Mouse (Mus musculus): ENCODE measurements around the gene Prepl. TPM values are rescaled to one million over a fixed set of nuclear protein-coding genes. Genes with fewer than 3 reads are reported as not detected.

The Prepl gene
- total RNA-seq, 2 experiments from 2014 or later, result 30.9 to 43.6 TPM

DNA sequence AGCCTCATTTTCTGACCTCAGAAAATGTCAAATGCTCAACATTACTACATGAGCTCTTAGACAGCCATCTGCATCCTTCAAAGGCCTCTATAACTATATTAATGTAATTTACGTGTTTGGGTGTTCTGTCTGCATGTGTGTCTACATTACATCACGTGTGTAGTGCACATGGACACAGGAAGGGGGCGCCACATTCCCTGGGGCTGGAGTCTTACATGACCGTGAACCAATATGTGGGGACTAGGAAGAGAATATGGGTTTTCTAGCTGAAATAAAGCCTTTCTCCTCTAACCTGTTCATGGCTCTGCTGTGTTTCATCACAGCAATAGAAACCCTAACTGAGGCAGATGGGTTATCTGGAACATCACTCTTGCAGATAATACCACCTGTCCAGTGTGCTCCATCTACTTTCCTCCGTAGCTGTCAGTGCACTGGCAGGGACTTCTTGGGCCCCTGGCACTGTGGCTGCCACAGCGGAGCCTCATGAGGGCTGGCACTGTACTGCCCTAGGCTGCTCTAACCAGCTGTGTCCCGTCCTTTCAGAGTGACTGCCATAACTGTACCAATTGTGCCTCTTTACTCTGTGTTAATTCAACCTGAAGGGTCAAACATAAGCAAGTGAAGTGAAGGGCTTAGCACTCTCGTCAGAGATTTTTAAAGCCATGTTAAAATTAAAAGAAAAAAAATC is 18.8 kb downstream of the Prepl start:
- no peak for DNase-seq

DNA sequence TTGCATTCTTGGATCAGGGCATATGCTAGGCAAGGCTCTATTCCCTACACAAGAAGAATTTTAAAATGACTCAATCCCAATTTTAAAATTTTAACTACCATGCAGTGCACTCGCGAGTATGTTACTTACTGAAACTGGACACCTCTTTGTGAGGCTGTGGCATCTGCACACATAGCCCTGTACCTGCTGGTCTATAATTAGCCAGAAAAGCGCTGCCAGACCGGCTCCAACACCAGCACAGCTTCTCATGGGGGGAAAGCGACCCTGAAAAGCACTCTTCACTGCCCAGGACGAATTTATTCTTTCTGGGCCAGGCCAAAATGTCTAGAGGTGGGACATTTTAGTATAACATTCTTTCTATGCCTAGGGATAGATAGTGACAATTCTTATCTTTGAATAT is 19.4 kb downstream of the Prepl start:
- no peak for DNase-seq

DNA sequence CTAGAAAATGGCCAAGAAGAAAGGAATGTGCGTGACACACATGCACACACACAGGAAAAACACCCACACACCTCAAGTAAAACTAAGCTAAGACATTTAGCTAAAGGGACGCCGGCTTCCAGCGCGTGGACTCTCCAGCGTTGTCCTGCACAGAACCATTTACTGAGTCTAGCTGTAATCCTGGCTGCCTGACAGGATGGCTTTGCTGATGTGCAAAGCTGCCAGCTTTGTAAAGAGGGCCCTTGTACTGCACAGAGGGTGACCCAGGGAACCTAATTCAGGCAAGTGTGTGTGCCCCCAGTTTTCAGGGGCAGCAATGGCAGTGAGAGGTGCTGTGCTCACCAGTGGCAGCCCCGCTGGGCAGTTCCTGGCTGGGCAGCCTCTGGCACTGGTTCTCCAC is 22.7 kb downstream of the Prepl start:
- no peak for DNase-seq

DNA sequence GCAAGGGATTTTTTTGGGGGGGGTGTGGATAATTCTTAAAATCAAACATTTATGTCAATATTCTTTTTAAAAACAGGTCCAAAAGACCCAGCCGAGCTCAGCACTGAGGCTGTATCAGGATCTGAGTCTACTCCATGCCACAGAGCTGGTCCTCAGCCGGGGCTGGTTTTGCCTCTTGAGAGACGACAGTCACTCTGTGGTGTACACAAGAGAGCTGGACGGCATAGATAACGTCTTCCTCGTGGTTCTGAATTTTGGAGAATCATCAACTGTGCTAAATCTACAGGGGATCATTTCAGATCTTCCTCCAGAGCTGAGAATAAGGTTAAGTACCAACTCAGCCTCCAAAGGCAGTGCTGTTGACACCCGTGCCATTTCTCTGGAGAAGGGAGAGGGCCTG is 26.5 kb downstream of the Prepl start:
- no peak for DNase-seq

DNA sequence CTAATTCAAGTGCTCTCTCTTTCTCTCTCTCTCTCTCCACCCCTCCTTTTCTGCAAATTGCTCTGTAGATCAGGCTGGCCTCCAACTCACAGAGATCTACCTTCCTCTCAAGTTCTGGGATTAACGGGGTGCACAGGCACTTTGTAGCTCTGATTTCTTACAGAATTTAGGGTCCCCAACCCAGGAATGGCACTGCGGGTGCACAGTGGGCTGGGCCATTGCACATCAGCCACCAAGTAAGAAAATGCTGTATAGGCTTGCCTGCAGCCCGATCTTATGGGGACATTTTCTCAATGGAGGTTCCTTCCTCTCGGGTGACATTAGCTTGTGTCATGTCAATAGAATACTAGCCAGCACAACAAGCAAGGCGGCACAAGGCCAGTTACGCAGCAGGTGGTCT is 30.9 kb downstream of the Prepl start:
- no peak for DNase-seq

DNA sequence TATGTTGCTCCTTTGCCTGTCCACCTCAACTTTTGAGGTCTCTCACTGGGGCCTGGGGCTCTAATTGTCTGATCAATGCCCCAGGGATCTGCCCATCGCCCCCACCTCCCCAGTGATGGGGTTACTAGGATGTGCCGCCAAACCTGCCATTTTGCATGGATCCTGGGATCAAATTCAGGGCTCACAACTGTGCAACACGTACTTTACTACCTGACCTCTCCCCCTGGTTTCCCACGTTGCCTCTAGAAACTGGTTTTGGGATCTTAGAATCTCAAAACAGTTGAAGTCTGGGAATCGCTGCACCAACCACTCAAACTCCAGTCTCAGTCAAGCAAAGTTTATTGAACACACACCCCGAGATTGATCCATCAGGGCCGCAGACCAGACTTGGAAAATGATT is 31.8 kb downstream of the Prepl start:
- no peak for DNase-seq

DNA sequence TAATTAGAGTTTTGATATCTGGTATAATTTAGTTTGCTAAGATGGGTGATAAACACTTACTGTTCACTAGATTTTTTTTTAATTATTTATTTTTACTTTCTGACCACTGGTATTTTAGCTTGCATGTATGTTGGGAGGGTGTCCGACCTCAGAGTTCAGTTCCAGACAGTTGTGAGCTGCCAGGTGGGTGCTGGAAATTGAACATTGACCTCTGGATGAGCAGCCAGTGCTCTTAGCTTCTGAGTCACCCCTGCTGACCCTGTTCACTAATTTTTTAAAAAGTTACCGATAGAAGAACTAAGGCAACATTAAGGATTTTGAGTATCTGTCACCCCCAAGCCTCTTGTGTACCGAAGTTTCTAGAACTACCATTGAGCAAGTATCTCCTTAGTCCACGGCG is 41.7 kb downstream of the Prepl start:
- no peak for DNase-seq

DNA sequence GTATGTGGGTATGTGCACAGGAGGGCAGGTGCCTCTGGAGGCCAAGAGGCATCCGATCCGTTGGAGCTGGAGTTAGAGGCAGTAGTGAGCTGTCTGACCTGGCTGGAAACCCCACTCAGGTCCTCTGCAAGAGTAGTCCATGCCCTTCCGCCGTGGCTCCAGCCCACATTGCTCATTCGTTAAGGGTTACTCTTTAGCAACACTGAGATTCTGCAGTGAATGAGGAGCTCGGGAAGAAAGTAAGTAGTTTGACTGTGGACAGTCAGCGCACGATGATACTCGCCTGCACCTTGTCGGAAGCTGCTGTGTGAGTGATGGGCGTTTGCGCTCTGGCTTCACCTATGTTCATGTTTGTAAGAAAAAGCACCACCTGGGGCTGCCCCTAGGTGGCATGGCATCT is 44.9 kb downstream of the Prepl start:
- no peak for DNase-seq

DNA sequence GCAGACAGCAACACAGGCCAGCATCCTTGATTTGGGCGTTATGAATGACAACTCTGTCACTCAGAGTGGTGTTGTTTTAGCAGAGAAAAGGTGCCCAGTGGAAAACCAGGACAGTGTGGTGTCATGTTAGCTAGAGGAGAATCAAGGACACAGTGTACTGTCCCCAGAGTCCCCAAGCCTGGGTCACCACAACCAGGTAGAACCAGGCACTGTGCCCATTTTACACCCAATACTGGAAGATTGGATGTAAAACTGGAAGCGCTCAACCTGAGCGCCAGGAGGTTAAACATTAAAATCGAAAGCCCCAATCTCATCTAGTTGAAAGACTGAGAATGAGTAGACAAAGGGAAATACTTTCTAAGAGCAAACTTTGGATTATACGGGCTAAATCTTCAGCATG is 45.6 kb downstream of the Prepl start:
- DNase-seq, result no peak

DNA sequence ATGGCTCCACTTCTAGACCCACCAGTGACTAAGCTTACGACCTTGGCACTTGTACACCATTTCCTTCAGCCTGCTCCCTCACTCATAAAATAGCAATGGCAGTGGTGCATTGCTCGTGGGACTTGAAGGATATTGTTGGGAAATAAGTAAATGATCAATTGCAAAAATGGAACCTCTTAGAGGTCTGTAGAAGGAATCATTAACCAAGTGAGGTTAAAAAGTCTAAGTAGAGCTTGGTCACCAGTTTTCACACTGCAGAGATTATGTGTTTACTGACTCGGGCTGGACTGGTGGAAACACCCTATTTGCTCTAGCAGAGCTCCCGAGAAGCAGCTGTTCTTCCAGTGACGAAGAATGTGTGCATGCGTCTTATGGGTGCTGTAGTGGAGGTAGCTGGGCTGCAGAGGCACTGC is 46.6 kb downstream of the Prepl start:
- DNase-seq, result no peak

DNA sequence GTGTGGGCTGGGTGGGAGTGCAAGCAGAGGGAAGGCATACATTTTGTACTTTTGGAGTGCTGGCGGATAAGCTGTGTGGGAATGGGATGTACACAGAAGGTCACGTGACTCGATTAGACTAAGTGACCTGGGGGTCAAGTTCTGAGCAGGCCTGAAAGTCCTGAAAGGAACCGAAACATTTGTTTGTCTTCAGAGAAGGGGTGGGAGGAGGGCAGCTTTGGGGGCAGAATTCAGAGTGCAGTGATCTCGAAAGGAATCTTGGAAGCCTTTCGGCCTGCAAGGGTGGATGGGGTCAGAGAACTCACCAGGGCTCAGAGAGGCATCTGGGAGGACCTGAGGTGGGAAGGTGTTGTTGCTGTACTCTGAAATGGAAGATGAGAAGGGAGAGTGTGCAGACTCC is 47.6 kb downstream of the Prepl start:
- no peak for DNase-seq

DNA sequence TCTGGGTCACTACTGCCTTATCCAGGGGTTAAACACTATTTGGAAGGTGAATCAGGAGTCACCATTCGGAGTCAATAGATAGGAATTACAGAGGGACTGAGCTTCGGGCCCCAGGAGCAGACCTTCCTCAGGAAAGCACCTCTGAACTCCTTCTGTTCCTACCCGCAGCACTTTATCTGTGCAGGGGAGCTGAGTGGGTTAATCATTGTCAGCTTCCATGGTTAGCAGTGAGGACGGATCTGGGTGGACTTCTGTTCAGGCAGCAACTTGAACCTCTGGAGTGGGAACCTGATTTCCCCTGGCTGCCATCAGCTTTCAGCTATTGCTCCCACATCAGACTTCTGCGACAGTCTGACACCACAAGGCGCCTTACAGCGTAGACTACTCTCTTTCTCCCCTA is 49.1 kb downstream of the Prepl start:
- DNase-seq, result no peak

DNA sequence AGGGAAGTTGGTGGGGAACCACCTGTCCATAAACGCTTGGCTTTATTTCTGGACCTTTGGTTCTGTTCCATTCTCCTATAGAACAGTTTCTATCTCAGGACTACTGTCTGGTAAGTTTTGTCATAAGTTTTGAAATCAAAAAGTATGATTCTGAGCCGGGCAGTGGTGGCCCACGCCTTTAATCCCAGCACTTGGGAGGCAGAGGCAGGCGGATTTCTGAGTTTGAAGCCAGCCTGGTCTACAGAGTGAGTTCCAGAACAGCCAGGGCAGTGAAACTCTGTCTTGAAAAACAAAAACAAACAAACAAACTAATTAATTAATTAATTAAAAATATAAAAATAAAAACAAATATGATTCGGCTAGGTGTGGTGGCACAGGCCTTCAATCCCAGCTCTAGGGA is 51.3 kb downstream of the Prepl start:
- no peak for DNase-seq

DNA sequence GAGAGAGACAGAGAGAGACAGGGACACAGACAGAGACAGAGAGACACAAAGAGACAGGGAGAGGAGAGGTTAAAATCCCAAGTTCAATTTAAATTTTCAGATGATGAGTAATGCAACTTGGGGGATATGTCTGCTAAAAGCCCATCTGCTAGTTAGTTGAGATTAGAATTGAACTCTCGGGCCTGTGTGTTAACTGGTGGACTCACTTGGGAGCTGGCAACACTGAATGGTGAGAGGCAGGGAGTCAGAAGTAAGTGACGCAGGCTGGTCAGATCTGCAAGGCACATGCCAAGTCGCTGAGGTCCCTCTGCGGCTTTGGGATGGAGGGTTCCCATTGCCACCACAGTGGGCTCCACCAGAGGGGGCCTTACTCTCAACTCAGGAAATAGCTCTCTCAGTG is 51.7 kb downstream of the Prepl start:
- DNase-seq, result no peak

DNA sequence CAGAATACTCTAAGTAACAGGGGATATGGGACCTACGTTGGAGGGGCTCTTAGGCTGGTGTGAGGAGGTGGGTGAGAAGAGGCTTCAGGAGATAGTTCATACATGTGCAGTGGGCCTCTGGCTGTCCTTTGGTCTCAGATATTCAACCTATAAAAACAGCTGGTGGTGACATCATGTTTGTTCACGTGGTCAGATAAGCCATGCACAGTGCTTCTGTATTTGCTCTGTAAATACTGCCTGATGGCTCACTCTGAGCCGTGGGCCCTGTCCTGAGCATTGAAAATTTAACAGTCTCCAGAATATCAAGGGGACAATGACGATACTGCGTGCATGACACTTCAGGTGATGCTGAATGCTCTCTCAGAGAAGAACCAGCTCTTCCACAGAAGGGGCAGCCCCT is 52.2 kb downstream of the Prepl start:
- no peak for DNase-seq

DNA sequence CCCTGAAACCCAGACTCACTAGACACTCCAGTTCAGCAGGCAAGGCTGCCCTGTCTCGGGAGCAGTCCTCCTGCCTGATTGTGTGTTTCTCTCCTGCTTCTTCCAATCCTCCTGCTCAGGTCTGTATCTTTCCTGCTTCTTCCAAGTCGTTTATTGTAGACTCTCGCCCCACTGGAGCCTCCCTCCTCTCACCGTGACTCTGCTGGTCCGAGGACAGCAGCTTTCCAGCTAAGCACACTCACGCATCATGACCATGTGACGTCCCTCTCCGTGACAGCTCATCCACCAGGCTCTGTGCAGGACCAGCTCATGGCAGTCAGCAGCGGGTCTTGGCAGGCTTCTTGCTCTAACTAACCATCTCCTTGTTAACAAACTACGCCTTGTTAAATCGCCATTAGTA is 56.0 kb downstream of the Prepl start:
- peak; percentile 32 for DNase-seq

DNA sequence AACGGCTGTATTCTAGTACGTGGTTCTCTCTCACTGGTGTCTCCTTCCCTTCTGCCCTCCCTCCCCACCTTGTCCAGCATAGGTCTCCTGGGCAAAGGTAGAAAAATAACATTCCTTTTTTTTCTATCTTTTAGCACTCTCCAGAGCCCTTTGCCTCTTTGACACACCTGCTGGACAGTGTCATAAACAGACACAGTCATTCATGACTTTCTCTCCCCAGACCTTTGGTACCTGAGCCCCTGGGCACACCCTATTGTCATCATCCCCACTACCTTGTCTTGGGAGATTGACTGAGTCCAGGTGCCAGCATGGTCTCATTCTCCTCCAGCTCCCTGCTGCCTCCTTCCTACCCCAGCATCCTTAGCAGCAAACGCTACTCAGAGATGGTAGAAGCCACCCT is 57.0 kb downstream of the Prepl start:
- DNase-seq, result no peak

DNA sequence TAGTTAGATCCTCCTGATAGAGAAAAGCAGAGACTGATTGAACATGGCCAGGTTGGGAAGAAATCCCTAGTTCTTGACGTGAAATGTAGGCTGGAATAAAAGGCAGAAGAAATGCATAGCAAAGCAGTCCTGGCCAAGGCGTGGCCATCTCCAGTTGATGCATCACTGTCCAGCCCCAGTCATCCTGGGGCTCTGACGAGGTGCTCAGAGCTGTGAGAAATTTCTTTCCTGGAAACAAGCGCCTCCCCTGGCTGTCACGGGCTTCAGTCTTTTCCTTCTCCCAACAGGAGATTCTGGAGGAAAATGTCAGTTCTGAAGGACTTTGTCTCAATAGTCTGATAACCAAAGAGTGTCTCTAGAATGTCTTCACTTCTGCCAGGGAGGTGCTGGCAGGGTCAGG is 59.4 kb downstream of the Prepl start:
- no peak for DNase-seq

DNA sequence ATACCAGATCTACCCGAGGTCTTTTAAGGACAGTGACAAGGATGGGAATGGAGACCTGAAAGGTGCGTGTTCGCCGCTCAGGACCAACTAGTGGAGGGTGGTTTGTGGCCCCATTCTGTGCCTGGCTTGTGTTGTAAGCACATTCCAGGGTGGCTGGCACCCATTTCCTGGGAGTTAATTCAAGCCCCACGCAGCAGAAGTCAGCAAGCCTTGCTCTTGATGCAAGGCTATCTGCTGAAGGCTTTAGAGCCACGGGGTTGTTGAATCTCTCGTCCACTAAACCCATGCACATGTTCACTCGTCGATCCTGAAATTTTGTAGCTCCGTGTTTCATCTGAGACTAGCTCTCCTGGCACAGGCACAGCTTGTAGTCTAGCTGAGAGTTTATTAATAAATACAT is 61.2 kb downstream of the Prepl start:
- no peak for DNase-seq

DNA sequence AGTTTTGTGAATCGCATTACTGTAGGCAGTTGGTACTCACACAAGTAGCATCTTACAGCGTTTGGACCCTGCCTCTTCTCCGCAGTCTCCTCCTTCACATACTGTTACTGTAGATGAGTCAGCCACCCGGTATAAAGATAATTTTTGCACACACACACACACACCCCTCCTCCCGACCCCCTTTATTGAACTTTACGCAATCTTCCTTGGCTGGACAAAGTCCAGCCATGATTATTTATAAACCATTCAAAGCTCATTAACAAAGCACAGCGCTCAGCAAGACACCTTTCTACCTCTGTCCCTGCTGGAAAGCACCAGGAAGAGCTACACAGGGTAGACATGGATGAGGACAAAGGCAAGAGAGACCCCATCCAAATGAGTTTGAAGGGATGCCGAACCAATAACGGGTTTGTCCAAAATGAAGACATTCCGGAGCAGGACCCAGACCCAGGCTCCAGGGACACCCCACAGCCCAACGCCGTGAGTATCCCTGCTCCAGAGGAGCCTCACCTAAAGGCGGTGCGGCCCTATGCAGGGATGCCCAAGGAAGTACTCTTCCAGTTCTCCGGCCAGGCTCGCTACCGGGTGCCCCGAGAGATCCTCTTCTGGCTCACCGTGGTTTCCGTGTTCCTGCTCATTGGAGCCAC is 61.8 kb downstream of the Prepl start, which contains the start of gene Slc3a1:
Gene Slc3a1, plus strand, starts transcription at position 284 of the 647 bp plus-strand sequence.
- DNase-seq, result no peak

DNA sequence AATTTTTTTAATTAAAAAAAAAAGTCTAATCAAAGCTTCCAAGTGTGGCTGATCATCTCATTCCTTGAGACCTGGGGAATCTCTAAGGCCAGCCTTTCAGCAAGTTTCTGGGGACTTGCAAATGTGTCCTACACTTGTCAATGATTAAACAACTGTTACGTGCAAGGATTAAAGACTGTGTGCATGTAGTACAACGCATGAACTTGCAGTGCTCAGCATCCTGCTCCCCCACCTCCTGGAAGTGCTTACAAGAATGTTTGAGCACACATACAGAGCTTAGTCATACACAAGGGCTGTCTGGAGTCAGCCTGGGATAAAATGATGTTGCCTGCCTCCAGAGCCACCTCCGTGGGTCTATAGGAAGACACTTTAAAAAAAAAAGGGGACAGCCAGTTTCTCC is 62.8 kb downstream of the Prepl start:
- DNase-seq, result no peak

DNA sequence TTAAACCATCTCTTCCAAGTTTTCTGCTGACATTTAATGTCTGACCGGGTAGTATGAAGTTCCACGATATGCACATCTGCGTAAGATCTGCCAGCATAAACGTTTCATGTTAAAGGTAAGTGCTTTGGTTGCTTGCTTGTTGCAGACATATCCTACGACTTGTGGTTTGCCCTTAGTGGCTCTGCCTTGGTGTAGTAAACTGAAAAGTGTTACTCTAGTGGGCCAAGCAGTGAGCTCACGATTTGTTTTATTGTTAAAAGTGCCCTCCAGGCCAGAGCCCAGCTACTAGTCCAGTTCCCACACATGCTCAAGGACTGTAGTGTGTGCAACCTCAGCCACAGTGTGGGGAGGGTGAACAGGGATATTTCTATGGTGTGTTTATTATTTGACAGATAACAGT is 63.6 kb downstream of the Prepl start:
- no peak for DNase-seq

DNA sequence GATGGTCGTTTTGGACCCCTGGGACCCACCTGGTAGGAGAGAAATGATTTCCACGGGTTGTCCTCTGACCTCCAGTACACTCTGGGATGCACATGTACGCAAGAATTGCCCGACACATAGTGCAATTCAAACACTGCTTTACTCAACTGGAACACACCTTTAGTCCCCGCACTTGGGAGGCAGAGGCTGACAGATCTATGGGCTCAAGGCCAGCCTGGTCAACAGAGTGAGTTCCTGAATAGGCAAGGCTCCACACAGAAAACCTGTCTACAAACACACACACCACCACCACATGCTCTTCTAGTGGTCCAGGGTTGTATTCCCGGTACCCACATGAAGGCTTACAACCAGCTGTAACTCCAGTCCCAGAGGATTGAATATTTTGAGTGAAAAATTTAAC is 64.9 kb downstream of the Prepl start:
- DNase-seq, result no peak

DNA sequence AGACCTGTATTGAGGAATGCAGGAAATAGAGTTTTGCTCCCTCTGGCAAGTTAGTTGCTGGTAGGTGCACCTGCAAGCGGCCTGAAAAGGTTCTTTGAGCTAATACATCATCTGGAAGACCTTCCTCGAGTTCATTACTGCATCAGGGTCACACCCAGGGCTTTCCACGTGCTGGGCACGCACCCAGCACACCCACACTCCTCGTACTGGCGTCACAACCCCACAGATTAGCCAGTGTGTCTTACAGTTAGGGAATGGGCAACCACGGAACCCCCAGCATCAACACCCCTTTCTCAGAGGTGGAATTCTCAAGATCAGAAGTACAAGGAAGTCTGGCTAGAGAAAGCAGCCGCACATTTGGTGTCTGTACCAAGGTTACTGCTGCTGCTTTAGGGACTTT is 65.8 kb downstream of the Prepl start:
- no peak for DNase-seq

Data from adrenal gland, postnatal 10 days (tissue).